Mouse (Mus musculus): ENCODE results near the gene Lysmd4.

GRCm38 (mm10) chr7:67225943-67226625 lies 3.7 kb downstream of the Lysmd4 start:
- no peak for TF ChIP-seq CTCF (IDR thresholded peaks at IDR 0.05; ENCODE audit: low read depth, low read length)
- no peak for TF ChIP-seq POLR2A (IDR thresholded peaks at IDR 0.05; ENCODE audit: borderline replicate concordance, low read depth, low read length)

Measured in bone marrow macrophage, adult 2 months (primary cell).